Mouse (Mus musculus) midbrain, embryonic 16.5 days (tissue): Measurements from ENCODE around the gene Gm20388. TPM values are rescaled to one million over a fixed set of nuclear protein-coding genes. Genes with fewer than 3 reads are reported as not detected.

Experiments used
- ATAC-seq: fragments of 200-750 bp; cut with Nextera tagmentation; 2 replicates; pipeline ENCODE4 v1.8.0; 2017; ENCODE audit warnings: moderate TSS enrichment
- H3K27ac ChIP-seq: fragments of 300-500 bp; sonication (generic); 2 replicates; pipeline ENCODE4 v1.5.1; 2014; ENCODE audit warnings: mild to moderate bottlenecking, low read length, mixed read lengths
- H3K27me3 ChIP-seq: fragments of 300-500 bp; sonication (generic); 2 replicates; pipeline ENCODE4 v1.6.1; 2014; ENCODE audit warnings: low read depth, low read length, mixed read lengths; ENCODE audit not compliant: control insufficient read depth, insufficient read depth
- H3K36me3 ChIP-seq: fragments of 300-500 bp; sonication (generic); 2 replicates; pipeline ENCODE4 v1.6.1; 2014; ENCODE audit warnings: mild to moderate bottlenecking, low read length, moderate library complexity, mixed read lengths; ENCODE audit not compliant: control insufficient read depth, insufficient read depth
- H3K4me1 ChIP-seq: fragments of 300-500 bp; sonication (generic); 2 replicates; pipeline ENCODE4 v1.6.1; 2014; ENCODE audit warnings: mild to moderate bottlenecking, low read length, mixed read lengths; ENCODE audit not compliant: control insufficient read depth, insufficient read depth
- H3K4me2 ChIP-seq: fragments of 300-500 bp; sonication (generic); 2 replicates; pipeline ENCODE4 v1.6.1; 2014; ENCODE audit warnings: mild to moderate bottlenecking, low read length, mixed read lengths
- H3K4me3 ChIP-seq: fragments of 300-500 bp; sonication (generic); 2 replicates; pipeline ENCODE4 v1.5.1; 2014; ENCODE audit warnings: low read depth, mild to moderate bottlenecking, low read length, moderate library complexity, mixed read lengths
- H3K9ac ChIP-seq: fragments of 300-500 bp; sonication (generic); 2 replicates; pipeline ENCODE4 v1.6.1; 2014; ENCODE audit warnings: low read depth, low read length, mixed read lengths
- H3K9me3 ChIP-seq: fragments of 300-500 bp; sonication (generic); replicated peaks from 2 replicates; pipeline ENCODE4 v1.6.1; 2014; ENCODE audit warnings: mild to moderate bottlenecking, low read length, mixed read lengths; ENCODE audit not compliant: control insufficient read depth, poor library complexity, severe bottlenecking
- WGBS: fragments of 180-500 bp; shearing (Covaris S2); extraction: QIAGEN DNeasy Blood & Tissue Kit; methylation state at CpG from one replicate; pipeline ENCODE4 v1.1.7; 2014; 5-methylcytosine and 5-hydroxymethylcytosine counted together
- polyA plus RNA-seq: library from polyadenylated mRNA; unstranded; fragments of >200 nt; fragmentation: Nextera tagmentation; extraction: Ambion mirVana; gene quantifications from 2 replicates; pipeline ENCODE4 v1.2.1, GENCODE M21; 2015

Gm20388 gene
- polyA plus RNA-seq, 1 experiment from 2014 or later, result 7.5 TPM

DNA sequence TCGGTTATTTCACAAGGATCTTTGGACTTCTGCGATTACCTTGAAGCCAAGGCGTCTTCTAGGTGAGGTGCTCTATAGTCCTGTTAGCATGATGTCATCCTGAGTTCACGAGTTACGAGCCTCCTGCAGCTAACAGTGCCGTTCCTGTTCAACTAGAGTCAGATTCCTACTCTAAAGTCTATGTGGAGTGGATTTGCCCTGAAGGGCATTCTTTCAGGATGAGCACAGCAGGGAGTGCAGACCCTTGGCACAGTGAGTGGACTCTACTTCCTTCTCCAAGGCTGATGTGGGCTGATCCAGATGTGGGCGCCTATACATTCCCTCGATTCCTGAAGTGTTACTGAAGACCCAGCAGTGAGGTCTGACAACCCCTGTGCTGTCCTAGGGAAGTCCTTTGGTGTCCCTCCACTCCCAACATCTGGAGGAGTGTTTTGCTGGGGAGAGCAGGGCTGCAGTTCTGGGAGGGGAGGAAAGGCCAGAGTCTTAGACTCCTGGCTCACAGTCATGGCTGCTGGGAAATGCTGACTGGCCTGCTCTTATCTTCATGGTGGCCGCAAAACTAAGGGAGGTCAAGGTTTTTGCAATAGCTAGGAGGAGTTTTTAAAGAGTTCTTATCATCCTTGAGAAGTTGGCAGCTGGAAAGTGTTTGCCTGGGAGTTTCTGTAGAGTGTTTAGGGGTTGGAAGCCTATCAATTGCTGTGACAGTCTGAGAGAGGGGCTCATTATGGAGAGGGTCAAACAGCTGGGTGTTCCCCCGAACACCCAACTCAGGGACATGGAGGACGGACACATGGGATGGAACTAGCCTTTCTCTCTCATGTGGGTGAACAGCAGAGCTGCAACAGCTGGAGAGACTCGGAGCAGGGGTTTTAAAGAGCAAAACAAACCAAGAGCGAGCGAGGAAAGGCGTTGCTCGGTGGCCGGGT, 3737.9 kb downstream of the Gm20388 start:
- no peak for ATAC-seq
- no peaks in the 10 kb centered on the region for H3K36me3 ChIP-seq
- WGBS, result 82% methylated on average over 17 of the region's 17 CpGs
- no peaks in the 10 kb centered on the region for H3K9me3 ChIP-seq
- no peak overlapping the region for H3K4me2 ChIP-seq
- no peak overlapping the region for H3K27ac ChIP-seq
- no peak overlapping the region for H3K4me3 ChIP-seq
- H3K27me3 ChIP-seq, result no peaks in the 10 kb centered on the region
- H3K9ac ChIP-seq, result no peak overlapping the region
- H3K4me1 ChIP-seq, result peaks cover 5% of the 10 kb centered on the region; the same call in 1 of the 2 replicates

DNA sequence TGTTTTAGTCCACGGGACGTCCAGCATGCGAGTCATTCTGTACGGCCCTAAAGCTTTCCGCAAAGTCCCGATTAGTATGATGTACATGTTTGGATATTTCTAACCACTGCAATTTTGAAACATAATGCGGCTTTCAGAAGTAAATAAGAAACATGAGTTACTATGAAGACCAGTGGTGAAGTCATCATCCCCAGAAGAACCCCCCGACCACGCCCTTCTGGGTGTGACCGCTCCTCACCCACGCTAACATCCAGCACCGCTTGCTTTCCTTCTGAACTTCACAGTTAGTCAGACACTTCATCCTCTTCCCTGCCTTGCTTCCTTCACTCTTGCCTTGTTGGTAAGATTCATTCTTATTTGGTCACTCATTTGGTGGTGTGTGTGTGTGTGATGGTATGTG, 3738.8 kb downstream of the Gm20388 start:
- no peak overlapping the region for H3K4me2 ChIP-seq
- no peaks in the 10 kb centered on the region for H3K27me3 ChIP-seq
- H3K36me3 ChIP-seq, result no peaks in the 10 kb centered on the region
- WGBS, result 91% methylated on average over 12 of the region's 12 CpGs
- H3K9me3 ChIP-seq, result no peaks in the 10 kb centered on the region
- no peak overlapping the region for H3K9ac ChIP-seq
- no peak for ATAC-seq
- H3K4me3 ChIP-seq, result no peak overlapping the region
- peaks cover 5% of the 10 kb centered on the region; the same call in 1 of the 2 replicates for H3K4me1 ChIP-seq
- H3K27ac ChIP-seq, result no peak overlapping the region

DNA sequence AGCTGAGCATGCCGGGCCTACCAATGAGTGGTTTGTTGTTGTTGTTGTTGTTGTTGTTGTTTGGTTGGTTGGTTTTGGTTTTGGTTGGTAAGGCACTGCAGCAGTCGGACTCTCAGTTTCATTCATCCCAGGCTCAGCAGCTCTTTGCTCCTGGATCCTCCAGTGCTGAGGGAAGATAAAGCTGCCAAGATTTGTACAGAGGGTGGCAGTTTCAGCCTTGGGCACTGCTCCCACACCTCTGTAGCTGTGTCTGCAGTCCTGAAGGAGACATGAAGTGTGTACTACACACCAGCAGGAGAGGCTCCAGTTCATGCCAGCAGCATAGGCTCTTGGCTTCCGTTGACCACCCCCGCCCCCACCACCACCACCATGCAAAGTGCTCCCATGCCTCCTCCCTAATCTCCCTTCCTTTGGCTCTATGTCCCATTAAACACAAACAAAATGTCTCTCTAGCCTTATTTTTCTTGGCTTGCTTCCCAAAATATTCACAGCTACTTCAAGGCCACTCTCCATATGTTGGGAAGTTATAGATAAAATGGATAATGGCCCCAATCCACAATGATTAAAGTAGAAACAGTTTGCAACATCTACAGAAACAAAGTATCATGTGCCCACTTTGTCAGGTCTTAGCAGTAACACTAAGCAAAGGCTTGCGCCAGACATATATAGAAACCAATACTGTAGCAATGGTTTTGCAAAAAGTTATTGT, 3740.9 kb downstream of the Gm20388 start:
- H3K27me3 ChIP-seq, result no peaks in the 10 kb centered on the region
- H3K27ac ChIP-seq, result no peak overlapping the region
- H3K9ac ChIP-seq, result no peak overlapping the region
- H3K36me3 ChIP-seq, result no peaks in the 10 kb centered on the region; the same call in 1 of the 2 replicates
- ATAC-seq, result no peak
- no peak overlapping the region for H3K4me3 ChIP-seq
- H3K4me1 ChIP-seq, result peaks cover 19% of the 10 kb centered on the region
- H3K4me2 ChIP-seq, result no peak overlapping the region
- no peaks in the 10 kb centered on the region for H3K9me3 ChIP-seq
- WGBS, result 93% methylated on average over 5 of the region's 5 CpGs

GRCm38 (mm10) chr8:123652641-123653040, 3742.0 kb downstream of the Gm20388 start:
- Histone ChIP-seq H3K27me3 (no peaks in the 10 kb centered on the region), H3K27ac (peak overlapping the region; percentile 94; the same call in 1 of the 2 replicates), H3K4me3 (no peak overlapping the region), H3K9ac (no peak overlapping the region), H3K36me3 (peaks cover 4% of the 10 kb centered on the region; the same call in 1 of the 2 replicates), H3K9me3 (no peaks in the 10 kb centered on the region), H3K4me2 (no peak overlapping the region), H3K4me1 (peaks cover 19% of the 10 kb centered on the region)
- WGBS, result 68% methylated on average over 4 of the region's 4 CpGs
- ATAC-seq, result no peak

- Histone ChIP-seq H3K27ac (peak within 1 kb of the TSS; percentile 94), H3K4me3 (peak within 1 kb of the TSS; percentile 85), H3K36me3 (peaks cover 5% of the 10 kb centered on the region), H3K27me3 (no peaks in the 10 kb centered on the region), H3K4me1 (peaks cover 19% of the 10 kb centered on the region), H3K4me2 (peak within 1 kb of the TSS; percentile 83), H3K9me3 (no peaks in the 10 kb centered on the region), H3K9ac (peak within 1 kb of the TSS; percentile 95)
- WGBS, result under 1% methylated on average over 39 of the region's 58 CpGs
- ATAC-seq, result peak; percentile 93
These were observed 3742.8 kb downstream of the Gm20388 start, which contains the start of gene Rhou for GRCm38 (mm10) chr8:123653308-123653993. TSS of gene Rhou (plus strand) at chr8:123653929.

DNA sequence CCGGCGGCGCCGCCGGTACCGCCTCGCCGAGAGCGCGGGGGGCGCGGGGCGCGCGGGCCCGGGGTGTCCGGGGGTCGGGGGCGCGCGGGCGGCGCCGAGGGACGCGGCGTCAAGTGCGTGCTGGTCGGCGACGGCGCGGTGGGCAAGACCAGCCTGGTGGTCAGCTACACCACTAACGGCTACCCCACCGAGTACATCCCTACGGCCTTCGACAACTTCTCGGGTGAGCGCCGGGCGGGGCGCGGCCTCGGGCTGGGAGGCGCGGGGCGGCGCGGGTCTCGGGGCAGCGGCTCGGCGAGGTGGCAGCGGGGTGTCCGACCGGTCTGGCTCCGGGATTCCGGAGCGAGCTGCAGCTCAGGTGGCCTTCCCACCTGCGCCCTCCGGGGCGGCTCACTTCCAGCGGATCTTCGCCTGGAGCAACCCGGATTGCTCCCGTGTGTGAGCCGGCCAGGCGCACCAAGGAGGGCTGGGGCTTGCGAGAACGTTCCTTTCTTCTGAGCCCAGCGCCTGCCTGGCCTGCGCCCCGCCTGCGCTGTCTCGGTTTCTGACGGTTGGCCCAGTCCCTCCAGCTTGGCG, 3743.4 kb downstream of the Gm20388 start:
- peak overlapping the region; percentile 83 for H3K4me2 ChIP-seq
- H3K4me3 ChIP-seq, result peak overlapping the region; percentile 85
- H3K27me3 ChIP-seq, result no peaks in the 10 kb centered on the region
- peak; percentile 81 for ATAC-seq
- H3K4me1 ChIP-seq, result peaks cover 19% of the 10 kb centered on the region
- peak overlapping the region; percentile 95 for H3K9ac ChIP-seq
- WGBS, result under 1% methylated on average over 62 of the region's 77 CpGs
- H3K36me3 ChIP-seq, result peaks cover 9% of the 10 kb centered on the region
- H3K27ac ChIP-seq, result peak overlapping the region; percentile 94
- H3K9me3 ChIP-seq, result no peaks in the 10 kb centered on the region

DNA sequence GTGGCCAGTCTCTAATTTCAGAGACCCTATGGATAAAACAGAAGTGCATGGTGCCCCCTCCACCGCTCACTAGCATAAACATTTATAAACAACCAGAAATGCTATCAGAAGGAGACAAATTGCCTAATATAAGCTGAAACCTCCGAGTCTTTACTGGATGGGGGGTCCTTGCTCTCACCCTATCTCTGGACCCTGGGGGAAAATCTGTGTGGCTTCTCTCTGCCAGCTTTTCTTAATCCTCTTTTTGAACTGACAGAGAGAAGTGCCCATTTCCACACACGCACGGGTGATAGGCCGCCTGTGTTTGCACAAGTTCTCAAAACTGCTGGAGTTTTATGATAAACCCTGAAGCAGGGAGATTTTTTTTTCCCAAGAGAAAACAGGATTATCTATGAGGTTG, 3744.1 kb downstream of the Gm20388 start:
- peaks cover 19% of the 10 kb centered on the region for H3K4me1 ChIP-seq
- no peak for ATAC-seq
- H3K36me3 ChIP-seq, result peaks cover 9% of the 10 kb centered on the region
- H3K27me3 ChIP-seq, result no peaks in the 10 kb centered on the region
- H3K4me2 ChIP-seq, result peak overlapping the region; percentile 83
- WGBS, result 11% methylated on average over 5 of the region's 5 CpGs
- H3K9ac ChIP-seq, result peak overlapping the region; percentile 95
- no peaks in the 10 kb centered on the region for H3K9me3 ChIP-seq
- H3K4me3 ChIP-seq, result peak overlapping the region; percentile 85
- H3K27ac ChIP-seq, result no peak overlapping the region

- peak overlapping the region; percentile 85 for H3K4me3 ChIP-seq
- no peak for ATAC-seq
- H3K27ac ChIP-seq, result no peak overlapping the region
- H3K4me1 ChIP-seq, result peaks cover 19% of the 10 kb centered on the region
- 12% methylated on average over 8 of the region's 8 CpGs for WGBS
- H3K36me3 ChIP-seq, result peaks cover 9% of the 10 kb centered on the region
- peak overlapping the region; percentile 95 for H3K9ac ChIP-seq
- no peaks in the 10 kb centered on the region for H3K27me3 ChIP-seq
- H3K9me3 ChIP-seq, result no peaks in the 10 kb centered on the region
- H3K4me2 ChIP-seq, result peak overlapping the region; percentile 83
These were observed 3744.7 kb downstream of the Gm20388 start for GRCm38 (mm10) chr8:123655351-123655779.
